Mouse (Mus musculus) megakaryocyte, embryonic 14.5 days (primary cell): ENCODE data around the gene Myl3.

Experiments
- FLI1 ChIP-seq: IDR thresholded peaks from 2 replicates; pipeline ENCODE4 v1.6.1; 2012; ENCODE audit warnings: low read length, inconsistent platforms, mixed read lengths
- GATA1 ChIP-seq: IDR thresholded peaks from 3 replicates; pipeline ENCODE4 v1.6.1; 2012; ENCODE audit warnings: mixed read lengths, low read length, inconsistent platforms, borderline replicate concordance

DNA sequence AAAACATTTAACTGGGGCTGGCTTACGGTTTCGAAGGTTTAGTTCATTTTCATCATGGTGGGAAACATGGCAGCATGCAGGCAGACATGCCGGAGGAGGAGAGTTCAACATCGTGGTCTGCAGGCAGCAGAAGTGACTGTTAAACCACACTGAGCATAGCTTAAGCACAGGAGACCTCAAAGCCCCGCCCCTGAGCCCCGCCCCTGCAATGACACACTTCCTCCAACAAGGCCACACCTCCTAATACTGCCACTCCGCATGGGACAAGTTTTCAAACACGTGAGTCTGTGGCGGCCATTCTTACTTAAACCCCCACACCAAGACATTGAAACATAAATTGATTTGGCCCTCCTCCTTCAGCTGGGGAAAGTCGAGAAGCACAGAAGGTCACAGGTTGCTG lies 55.4 kb downstream of the Myl3 start:
- TF ChIP-seq GATA1: no peak
- no peak for TF ChIP-seq FLI1
